Mouse (Mus musculus): ENCODE measurements around the gene Kank4. TPM values are rescaled to one million over a fixed set of nuclear protein-coding genes. Genes with fewer than 3 reads are reported as not detected.

Gene Kank4
- total and polyA plus RNA-seq, 3 experiments, result not detected

GRCm38 (mm10) chr4:98837715-98838505 is 20.6 kb upstream of the Kank4 start:
- no peak overlapping the region for H3K27ac ChIP-seq (ENCODE audit: control insufficient read depth, low read depth, low read length)
- no peak overlapping the region for H3K9ac ChIP-seq (ENCODE audit: control insufficient read depth, low read depth, low read length, poor library complexity, severe bottlenecking)
- TF ChIP-seq CHD2 (IDR thresholded peaks at IDR 0.05; ENCODE audit: low read length) (no peak), EP300 (IDR thresholded peaks at IDR 0.05; ENCODE audit: low read depth in 1 of 2, low read length in 2 of 2) (no peak), RAD21 (IDR thresholded peaks at IDR 0.05; ENCODE audit: low read depth, low read length) (no peak), POLR2AphosphoS2 (IDR thresholded peaks at IDR 0.05; ENCODE audit: low read length) (no peak), TBP (IDR thresholded peaks at IDR 0.05; ENCODE audit: low read depth, low read length) (no peak), MEF2A (IDR thresholded peaks at IDR 0.05; ENCODE audit: extremely low read depth, insufficient replicate concordance, low read depth, low read length, poor library complexity, severe bottlenecking) (no peak), CTCF (IDR thresholded peaks at IDR 0.05 in 2 of 3, conservative IDR thresholded peaks at IDR 0.05 in 1 of 3; ENCODE audit: control insufficient read depth in 1 of 3, insufficient read depth in 1 of 3, low read depth in 2 of 3, low read length in 3 of 3, poor library complexity in 1 of 3, severe bottlenecking in 1 of 3) (no peak), MAFK (IDR thresholded peaks at IDR 0.05; ENCODE audit: borderline replicate concordance, low read depth, low read length) (no peak)
- no peaks in the 10 kb centered on the region for H3K9me3 ChIP-seq (replicated peaks; ENCODE audit: insufficient read depth, low read length)
- no peak overlapping the region for H3K4me3 ChIP-seq (ENCODE audit: control insufficient read depth in 1 of 2, insufficient read depth in 1 of 2, low read depth in 2 of 2, low read length in 2 of 2)
- H3K79me2 ChIP-seq (ENCODE audit: control insufficient read depth, insufficient read depth, low read length, poor library complexity), result no peaks in the 10 kb centered on the region
- no peaks in the 10 kb centered on the region for H3K4me1 ChIP-seq (ENCODE audit: control insufficient read depth in 1 of 2, insufficient read depth in 2 of 2, low read length in 2 of 2)
- no peaks in the 10 kb centered on the region for H3K27me3 ChIP-seq (ENCODE audit: control insufficient read depth in 1 of 2, insufficient read depth in 2 of 2, low read length in 2 of 2)
- no peaks in the 10 kb centered on the region for H3K36me3 ChIP-seq (ENCODE audit: control insufficient read depth in 1 of 2, insufficient read depth in 2 of 2, low read length in 2 of 2)
- no peak for DNase-seq (ENCODE audit: low read depth, low spot score)

- H3K36me3 ChIP-seq (ENCODE audit: control insufficient read depth in 1 of 2, insufficient read depth in 2 of 2, low read length in 2 of 2), result no peaks in the 10 kb centered on the region
- no peak overlapping the region for H3K4me3 ChIP-seq (ENCODE audit: control insufficient read depth in 1 of 2, insufficient read depth in 1 of 2, low read depth in 2 of 2, low read length in 2 of 2)
- no peaks in the 10 kb centered on the region for H3K27me3 ChIP-seq (ENCODE audit: control insufficient read depth in 1 of 2, insufficient read depth in 2 of 2, low read length in 2 of 2)
- H3K79me2 ChIP-seq (ENCODE audit: control insufficient read depth, insufficient read depth, low read length, poor library complexity), result no peaks in the 10 kb centered on the region
- H3K9ac ChIP-seq (ENCODE audit: control insufficient read depth, low read depth, low read length, poor library complexity, severe bottlenecking), result no peak overlapping the region
- no peak overlapping the region for H3K27ac ChIP-seq (ENCODE audit: control insufficient read depth, low read depth, low read length)
- H3K4me1 ChIP-seq (ENCODE audit: control insufficient read depth in 1 of 2, insufficient read depth in 2 of 2, low read length in 2 of 2), result no peaks in the 10 kb centered on the region
- DNase-seq (ENCODE audit: low read depth, low spot score), result no peak
- no peaks in the 10 kb centered on the region for H3K9me3 ChIP-seq (replicated peaks; ENCODE audit: insufficient read depth, low read length)
- TF ChIP-seq CTCF (IDR thresholded peaks at IDR 0.05 in 2 of 3, conservative IDR thresholded peaks at IDR 0.05 in 1 of 3; ENCODE audit: control insufficient read depth in 1 of 3, insufficient read depth in 1 of 3, low read depth in 2 of 3, low read length in 3 of 3, poor library complexity in 1 of 3, severe bottlenecking in 1 of 3) (no peak), E2F4 (IDR thresholded peaks at IDR 0.05; ENCODE audit: borderline replicate concordance, low read depth, low read length) (no peak), USF1 (IDR thresholded peaks at IDR 0.05; ENCODE audit: low read depth, low read length) (no peak)
Observed at GRCm38 (mm10) chr4:98836519-98836918, 19.2 kb upstream of the Kank4 start.

DNA sequence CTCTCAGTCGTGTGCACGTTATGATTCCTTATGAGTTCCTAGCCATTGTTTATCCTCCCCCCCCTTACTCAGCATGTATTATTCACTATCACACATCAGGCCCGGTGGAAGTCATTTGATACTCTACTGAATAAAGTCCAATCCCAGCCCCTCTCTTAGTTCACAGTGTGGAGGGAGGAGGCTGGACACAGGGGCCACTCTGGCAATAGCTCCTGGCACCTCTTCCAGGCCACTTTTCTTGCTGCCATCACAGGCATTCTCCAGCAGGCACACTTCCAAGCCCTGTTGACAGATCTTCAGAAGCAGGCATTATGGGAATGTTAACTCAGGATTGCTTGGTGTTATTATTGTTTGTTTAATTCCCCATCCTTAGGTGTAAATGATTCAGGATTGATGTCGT is 17.4 kb upstream of the Kank4 start:
- TF ChIP-seq POLR2AphosphoS2 (IDR thresholded peaks at IDR 0.05; ENCODE audit: low read length) (no peak), CHD1 (IDR thresholded peaks at IDR 0.05; ENCODE audit: low read depth, low read length) (no peak), ETS1 (IDR thresholded peaks at IDR 0.05; ENCODE audit: low read depth, low read length) (no peak), ZNF384 (IDR thresholded peaks at IDR 0.05; ENCODE audit: low read depth, low read length) (no peak), MAX (IDR thresholded peaks at IDR 0.05; ENCODE audit: low read length) (no peak), EP300 (IDR thresholded peaks at IDR 0.05; ENCODE audit: low read depth in 1 of 2, low read length in 2 of 2) (no peak), GABPA (IDR thresholded peaks at IDR 0.05; ENCODE audit: low read depth, low read length) (no peak)
- Histone ChIP-seq H3K9ac (ENCODE audit: control insufficient read depth, low read depth, low read length, poor library complexity, severe bottlenecking) (no peak overlapping the region), H3K27ac (ENCODE audit: control insufficient read depth, low read depth, low read length) (no peak overlapping the region), H3K79me2 (ENCODE audit: control insufficient read depth, insufficient read depth, low read length, poor library complexity) (no peaks in the 10 kb centered on the region), H3K9me3 (replicated peaks; ENCODE audit: insufficient read depth, low read length) (no peaks in the 10 kb centered on the region), H3K4me3 (ENCODE audit: control insufficient read depth in 1 of 2, insufficient read depth in 1 of 2, low read depth in 2 of 2, low read length in 2 of 2) (no peak overlapping the region), H3K27me3 (ENCODE audit: control insufficient read depth in 1 of 2, insufficient read depth in 2 of 2, low read length in 2 of 2) (no peaks in the 10 kb centered on the region), H3K4me1 (ENCODE audit: control insufficient read depth in 1 of 2, insufficient read depth in 2 of 2, low read length in 2 of 2) (no peaks in the 10 kb centered on the region), H3K36me3 (ENCODE audit: control insufficient read depth in 1 of 2, insufficient read depth in 2 of 2, low read length in 2 of 2) (no peaks in the 10 kb centered on the region)
- DNase-seq (ENCODE audit: low read depth, low spot score), result no peak
